Mouse (Mus musculus): ENCODE measurements around the gene Ipo13.

Ipo13 gene

GRCm38 (mm10) chr4:117915489-117916105 lies 798 bp upstream of the Ipo13 start:
- in situ Hi-C loops (cut with MboI, MseI) = loop anchor here in 1 of 2 experiments (10.0 kb wide), 1 partner anchor 519 kb away; the partner anchor contains the start of gene Cdc20

- in situ Hi-C loops (cut with MboI, MseI) = loop anchor here in 1 of 2 experiments (5.0 to 10.0 kb wide), 3 partner anchors 173 to 521 kb away; partner anchors contain the start of gene Cdc20
Observed at GRCm38 (mm10) chr4:117914031-117914430, 768 bp downstream of the Ipo13 start.

- in situ Hi-C loops (cut with MboI, MseI) = loop anchor here in 1 of 2 experiments (5.0 to 10.0 kb wide), 3 partner anchors 174 to 521 kb away; partner anchors contain the start of gene Cdc20
Observed at GRCm38 (mm10) chr4:117913421-117913820, 1.4 kb downstream of the Ipo13 start.

- in situ Hi-C loops (cut with MboI, MseI) = loop anchor here in 1 of 2 experiments (5.0 to 10.0 kb wide), 3 partner anchors 175 to 522 kb away; partner anchors contain the start of gene Cdc20
Observed at GRCm38 (mm10) chr4:117912685-117913273, 2.0 kb downstream of the Ipo13 start.

GRCm38 (mm10) chr4:117912131-117912561 lies 2.7 kb downstream of the Ipo13 start:
- in situ Hi-C loops (cut with MboI, MseI) = loop anchor here in 1 of 2 experiments (5.0 to 10.0 kb wide), 3 partner anchors 175 to 523 kb away; partner anchors contain the start of gene Cdc20

- in situ Hi-C loops (cut with MboI, MseI) = no loop called here
Observed at GRCm38 (mm10) chr4:117908834-117909453, 5.9 kb downstream of the Ipo13 start.

- in situ Hi-C loops (cut with MboI, MseI) = no loop called here
Observed at GRCm38 (mm10) chr4:117906196-117906595, 8.6 kb downstream of the Ipo13 start.

GRCm38 (mm10) chr4:117904761-117905160 lies 10.0 kb downstream of the Ipo13 start:
- in situ Hi-C loops (cut with MboI, MseI) = no loop called here

GRCm38 (mm10) chr4:117904094-117904493 lies 10.7 kb downstream of the Ipo13 start:
- in situ Hi-C loops (cut with MboI, MseI) = no loop called here

GRCm38 (mm10) chr4:117898111-117898510 lies 16.7 kb downstream of the Ipo13 start:
- in situ Hi-C loops (cut with MboI, MseI) = loop anchor here in 1 of 2 experiments (10.0 kb wide), 2 partner anchors 527 to 1197 kb away; partner anchors contain the start of gene Elovl1

- in situ Hi-C loops (cut with MboI, MseI) = loop anchor here in 1 of 2 experiments (10.0 kb wide), 2 partner anchors 529 to 1199 kb away; partner anchors contain the start of gene Elovl1
Observed at GRCm38 (mm10) chr4:117896031-117896430, 18.8 kb downstream of the Ipo13 start.

GRCm38 (mm10) chr4:117895339-117895738 lies 19.5 kb downstream of the Ipo13 start:
- in situ Hi-C loops (cut with MboI, MseI) = loop anchor here in 1 of 2 experiments (10.0 kb wide), 2 partner anchors 529 to 1199 kb away; partner anchors contain the start of gene Elovl1

- in situ Hi-C loops (cut with MboI, MseI) = loop anchor here in 1 of 2 experiments (10.0 kb wide), 2 partner anchors 530 to 1200 kb away; partner anchors contain the start of gene Elovl1
Observed at GRCm38 (mm10) chr4:117894601-117895000, 20.2 kb downstream of the Ipo13 start.

GRCm38 (mm10) chr4:117893376-117893775 lies 21.4 kb downstream of the Ipo13 start:
- in situ Hi-C loops (cut with MboI, MseI) = loop anchor here in 1 of 2 experiments (10.0 kb wide), 2 partner anchors 531 to 1201 kb away; partner anchors contain the start of gene Elovl1

GRCm38 (mm10) chr4:117891738-117892161 lies 23.0 kb downstream of the Ipo13 start, which contains the start of gene Dph2:
TSS of gene Dph2 (minus strand) at chr4:117892032.
- in situ Hi-C loops (cut with MboI, MseI) = loop anchor here in 1 of 2 experiments (10.0 kb wide), 2 partner anchors 533 to 1203 kb away; partner anchors contain the start of gene Elovl1

GRCm38 (mm10) chr4:117890750-117891149 lies 24.0 kb downstream of the Ipo13 start:
- in situ Hi-C loops (cut with MboI, MseI) = loop anchor here in 1 of 2 experiments (10.0 kb wide), 2 partner anchors 534 to 1204 kb away; partner anchors contain the start of gene Elovl1

GRCm38 (mm10) chr4:117890031-117890430 lies 24.8 kb downstream of the Ipo13 start:
- in situ Hi-C loops (cut with MboI, MseI) = loop anchor here in 1 of 2 experiments (10.0 kb wide), 2 partner anchors 535 to 1205 kb away; partner anchors contain the start of gene Elovl1

GRCm38 (mm10) chr4:117889471-117889870 lies 25.3 kb downstream of the Ipo13 start:
- in situ Hi-C loops (cut with MboI, MseI) = no loop called here

- in situ Hi-C loops (cut with MboI, MseI) = no loop called here
Observed at GRCm38 (mm10) chr4:117887920-117888319, 26.9 kb downstream of the Ipo13 start.

- in situ Hi-C loops (cut with MboI, MseI) = no loop called here
Observed at GRCm38 (mm10) chr4:117887133-117887532, 27.7 kb downstream of the Ipo13 start, which contains the start of gene Atp6v0b. TSS of gene Atp6v0b (minus strand) at chr4:117887333.

- in situ Hi-C loops (cut with MboI, MseI) = no loop called here
Observed at GRCm38 (mm10) chr4:117886644-117887043, 28.2 kb downstream of the Ipo13 start.

Data from T-helper 17 cell (primary cell).